Mouse (Mus musculus) embryonic facial prominence, embryonic 11.5 days (tissue): Measurements from ENCODE around the gene Snrpe. TPM values are rescaled to one million over a fixed set of nuclear protein-coding genes. Genes with fewer than 3 reads are reported as not detected.
A peak's percentile ranks its signal among the peaks of the same experiment; 100 is the strongest.

Experiments
- ATAC-seq: fragments of 200-750 bp; cut with Nextera tagmentation; replicated peaks from 2 replicates; pipeline ENCODE4 v1.8.0; 2017; ENCODE audit warnings: low read depth; ENCODE audit not compliant: insufficient number of reproducible peaks, low FRiP score, low TSS enrichment
- DNase-seq: peaks from one replicate; pipeline ENCODE4 v3.0.0-alpha.2; 2015; ENCODE audit warnings: low spot score
- H3K27ac ChIP-seq: fragments of 300-500 bp; sonication (generic); replicated peaks from 2 replicates; pipeline ENCODE4 v1.5.1; 2014; ENCODE audit warnings: mild to moderate bottlenecking, low read depth, low read length, control low read depth
- H3K27me3 ChIP-seq: fragments of 300-500 bp; sonication (generic); 2 replicates; pipeline ENCODE4 v1.6.1; 2014; ENCODE audit warnings: mild to moderate bottlenecking, low read length, moderate library complexity, mixed read lengths; ENCODE audit not compliant: control insufficient read depth, insufficient read depth
- H3K36me3 ChIP-seq: fragments of 300-500 bp; sonication (generic); replicated peaks from 2 replicates; pipeline ENCODE4 v1.6.1; 2014; ENCODE audit warnings: low read depth, mild to moderate bottlenecking, low read length, moderate library complexity, mixed read lengths; ENCODE audit not compliant: control insufficient read depth, insufficient read depth
- H3K4me1 ChIP-seq: fragments of 300-500 bp; sonication (generic); 2 replicates; pipeline ENCODE4 v1.6.1; 2014; ENCODE audit warnings: low read length, mixed read lengths; ENCODE audit not compliant: control insufficient read depth, insufficient read depth
- H3K4me2 ChIP-seq: fragments of 300-500 bp; sonication (generic); 2 replicates; pipeline ENCODE4 v1.6.1; 2014; ENCODE audit warnings: low read depth, mild to moderate bottlenecking, control low read depth, low read length, moderate library complexity
- H3K4me3 ChIP-seq: fragments of 300-500 bp; sonication (generic); 2 replicates; pipeline ENCODE4 v1.5.1; 2014; ENCODE audit warnings: low read depth, low read length, control low read depth
- H3K9ac ChIP-seq: fragments of 300-500 bp; sonication (generic); replicated peaks from 2 replicates; pipeline ENCODE4 v1.6.1; 2014; ENCODE audit warnings: mild to moderate bottlenecking, control low read depth, low read length
- H3K9me3 ChIP-seq: fragments of 300-500 bp; sonication (generic); replicated peaks from 2 replicates; pipeline ENCODE4 v1.6.1; 2016; ENCODE audit warnings: mild to moderate bottlenecking, low read length, inconsistent platforms, mixed read lengths; ENCODE audit not compliant: control insufficient read depth
- WGBS: fragments of 180-500 bp; shearing (Covaris S2); extraction: QIAGEN DNeasy Blood & Tissue Kit; methylation state at CpG from one replicate; pipeline ENCODE4 v1.1.7; 2014; 5-methylcytosine and 5-hydroxymethylcytosine counted together
- polyA plus RNA-seq: library from polyadenylated mRNA; unstranded; fragments of >200 nt; fragmentation: Nextera tagmentation; extraction: Ambion mirVana; gene quantifications from 2 replicates; pipeline ENCODE4 v1.2.1, GENCODE M21; 2014

Snrpe gene
- polyA plus RNA-seq, 1 experiment from 2014 or later, result 840 TPM

- H3K36me3 ChIP-seq, result peaks cover 14% of the 10 kb centered on the region
- DNase-seq, result no peak
- no peaks in the 10 kb centered on the region for H3K27me3 ChIP-seq
- H3K4me3 ChIP-seq, result no peak overlapping the region
- H3K27ac ChIP-seq, result no peak overlapping the region
- H3K4me1 ChIP-seq, result no peaks in the 10 kb centered on the region
- WGBS, result 91% methylated on average over 2 of the region's 2 CpGs
- no peak for ATAC-seq
- no peak overlapping the region for H3K9ac ChIP-seq
- no peaks in the 10 kb centered on the region for H3K9me3 ChIP-seq
- no peak overlapping the region for H3K4me2 ChIP-seq
These were observed 22.1 kb upstream of the Snrpe start for GRCm38 (mm10) chr1:133632168-133632567.

- Histone ChIP-seq H3K4me2 (no peak overlapping the region), H3K4me3 (no peak overlapping the region), H3K9me3 (no peaks in the 10 kb centered on the region), H3K4me1 (no peaks in the 10 kb centered on the region), H3K36me3 (peaks cover 24% of the 10 kb centered on the region), H3K27ac (no peak overlapping the region), H3K27me3 (no peaks in the 10 kb centered on the region), H3K9ac (no peak overlapping the region)
- DNase-seq, result no peak
- 77% methylated on average over 2 of the region's 2 CpGs for WGBS
- no peak for ATAC-seq
These were observed 15.0 kb upstream of the Snrpe start for GRCm38 (mm10) chr1:133625052-133625451.

- Histone ChIP-seq H3K27me3 (no peaks in the 10 kb centered on the region), H3K36me3 (peaks cover 16% of the 10 kb centered on the region), H3K9ac (no peak overlapping the region), H3K4me3 (no peak overlapping the region), H3K4me1 (no peaks in the 10 kb centered on the region), H3K4me2 (no peak overlapping the region), H3K27ac (no peak overlapping the region), H3K9me3 (no peaks in the 10 kb centered on the region)
- ATAC-seq (no peak), DNase-seq (no peak)
- WGBS, result 87% methylated on average over 8 of the region's 8 CpGs
These were observed 8.2 kb upstream of the Snrpe start for GRCm38 (mm10) chr1:133618311-133618710.

- Histone ChIP-seq H3K4me1 (no peaks in the 10 kb centered on the region), H3K9me3 (no peaks in the 10 kb centered on the region), H3K36me3 (peaks cover 13% of the 10 kb centered on the region), H3K4me3 (no peak overlapping the region), H3K27ac (no peak overlapping the region), H3K27me3 (no peaks in the 10 kb centered on the region), H3K9ac (no peak overlapping the region), H3K4me2 (no peak overlapping the region)
- ATAC-seq (no peak), DNase-seq (no peak)
- 78% methylated on average over 2 of the region's 2 CpGs for WGBS
These were observed 7.8 kb upstream of the Snrpe start for GRCm38 (mm10) chr1:133617908-133618307.

GRCm38 (mm10) chr1:133613817-133614216, 3.7 kb upstream of the Snrpe start:
- no peak overlapping the region for H3K27ac ChIP-seq
- H3K4me2 ChIP-seq, result no peak overlapping the region
- H3K4me3 ChIP-seq, result no peak overlapping the region
- no peak overlapping the region for H3K9ac ChIP-seq
- WGBS, result 68% methylated on average over 3 of the region's 3 CpGs
- no peaks in the 10 kb centered on the region for H3K4me1 ChIP-seq
- no peak for ATAC-seq
- no peaks in the 10 kb centered on the region for H3K27me3 ChIP-seq
- peak; percentile 27 for DNase-seq
- H3K36me3 ChIP-seq, result no peaks in the 10 kb centered on the region; the same call in 1 of the 2 replicates
- H3K9me3 ChIP-seq, result no peaks in the 10 kb centered on the region

- WGBS, result 83% methylated on average over 1 of the region's 1 CpGs
- no peaks in the 10 kb centered on the region for H3K9me3 ChIP-seq
- no peaks in the 10 kb centered on the region for H3K4me1 ChIP-seq
- no peaks in the 10 kb centered on the region for H3K27me3 ChIP-seq
- no peak overlapping the region for H3K4me3 ChIP-seq
- DNase-seq, result no peak
- H3K4me2 ChIP-seq, result no peak overlapping the region
- H3K9ac ChIP-seq, result no peak overlapping the region
- H3K36me3 ChIP-seq, result peaks cover 3% of the 10 kb centered on the region
- no peak for ATAC-seq
- no peak overlapping the region for H3K27ac ChIP-seq
These were observed 1.3 kb upstream of the Snrpe start for GRCm38 (mm10) chr1:133611436-133611835.

GRCm38 (mm10) chr1:133610601-133611000, 510 bp upstream of the Snrpe start:
- no peak for DNase-seq
- no peaks in the 10 kb centered on the region for H3K9me3 ChIP-seq
- WGBS, result 52% methylated on average over 6 of the region's 6 CpGs
- H3K36me3 ChIP-seq, result peaks cover 6% of the 10 kb centered on the region
- H3K4me2 ChIP-seq, result no peak overlapping the region
- no peaks in the 10 kb centered on the region for H3K27me3 ChIP-seq
- no peak for ATAC-seq
- no peaks in the 10 kb centered on the region for H3K4me1 ChIP-seq
- 0 out of 2 replicates have a peak overlapping the region, but pooled peaks have one; percentile 13 for H3K9ac ChIP-seq
- H3K27ac ChIP-seq, result no peak overlapping the region
- H3K4me3 ChIP-seq, result no peak overlapping the region; the same call in 1 of the 2 replicates

GRCm38 (mm10) chr1:133603174-133603573, 6.9 kb downstream of the Snrpe start:
- no peak for ATAC-seq
- Histone ChIP-seq H3K27ac (no peak overlapping the region), H3K4me2 (no peak overlapping the region), H3K9me3 (no peaks in the 10 kb centered on the region), H3K36me3 (peaks cover 14% of the 10 kb centered on the region), H3K27me3 (no peaks in the 10 kb centered on the region), H3K4me3 (no peak overlapping the region), H3K9ac (no peak overlapping the region), H3K4me1 (no peaks in the 10 kb centered on the region)
- 94% methylated on average over 4 of the region's 4 CpGs for WGBS
- no peak for DNase-seq
